Mouse (Mus musculus): ENCODE measurements around the gene Ewsr1.

Ewsr1 gene

DNA sequence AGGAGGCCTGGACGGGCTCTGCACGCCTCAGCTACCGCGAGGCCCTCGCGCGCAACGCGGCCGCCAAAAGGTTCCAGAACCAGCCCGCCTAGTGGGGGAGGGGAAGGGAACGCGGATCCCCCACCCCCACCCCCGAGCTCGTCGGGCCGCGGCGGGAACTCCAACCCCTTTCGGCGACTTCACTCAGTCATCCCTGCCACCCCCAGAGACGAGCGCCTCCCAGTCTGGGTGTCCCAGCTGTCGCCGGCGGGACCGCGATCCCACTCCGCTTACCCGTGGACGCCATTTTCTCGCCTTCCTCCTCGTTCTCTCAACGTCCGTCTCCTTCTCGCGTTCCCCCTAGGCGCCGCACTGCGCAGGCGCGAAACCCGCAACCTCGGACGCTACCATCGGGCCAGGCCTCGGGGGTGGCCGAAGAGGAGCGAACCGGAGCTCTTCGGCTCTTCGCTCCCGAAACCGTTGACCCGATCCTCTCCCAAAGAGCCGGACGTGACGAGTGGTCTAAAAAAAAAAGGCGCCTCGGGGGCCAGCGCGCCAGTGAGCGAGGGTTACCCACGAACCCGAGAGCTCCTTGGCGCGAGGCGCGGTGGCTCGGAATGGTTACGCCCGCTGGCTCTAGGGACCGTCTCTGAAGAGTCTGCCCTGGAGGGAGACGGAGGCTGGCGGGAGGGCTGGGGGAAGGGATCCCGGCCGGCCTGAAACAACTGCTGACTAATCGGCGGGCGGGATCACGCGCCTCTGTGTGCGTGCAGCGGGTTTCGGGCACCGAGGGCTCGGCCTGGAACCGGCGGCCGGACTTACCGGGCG, at the start of gene Ewsr1, which contains the start of gene Rhbdd3:
TSS of gene Ewsr1 (minus strand) at position 531 of the 807 bp plus-strand sequence.
TSS of gene Rhbdd3 (plus strand) at position 191 of the 807 bp plus-strand sequence.
- DNase-seq (ENCODE audit: low spot score) = peak; percentile 96

DNA sequence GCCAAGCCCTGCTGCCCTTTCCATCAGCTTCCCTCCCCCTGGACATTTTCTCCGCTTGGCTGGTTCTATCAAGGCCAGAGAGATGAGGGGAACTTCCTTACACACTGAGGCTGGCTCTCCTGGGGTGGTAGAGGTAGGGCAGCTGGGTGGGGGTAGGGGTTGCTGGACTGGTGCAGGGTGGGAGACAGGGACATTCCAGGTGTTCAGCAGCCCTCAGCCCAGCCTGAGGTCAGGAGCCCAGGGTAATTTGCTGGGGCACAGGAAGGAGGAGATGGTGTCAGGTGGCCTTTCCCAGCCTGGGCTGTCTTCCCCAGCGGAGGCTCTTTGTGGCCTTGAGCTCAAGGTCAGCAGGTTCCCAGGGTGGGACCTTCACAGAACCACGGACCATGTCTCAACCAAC, 46.5 kb upstream of the Ewsr1 start:
- no peak for DNase-seq (ENCODE audit: low spot score)

DNA sequence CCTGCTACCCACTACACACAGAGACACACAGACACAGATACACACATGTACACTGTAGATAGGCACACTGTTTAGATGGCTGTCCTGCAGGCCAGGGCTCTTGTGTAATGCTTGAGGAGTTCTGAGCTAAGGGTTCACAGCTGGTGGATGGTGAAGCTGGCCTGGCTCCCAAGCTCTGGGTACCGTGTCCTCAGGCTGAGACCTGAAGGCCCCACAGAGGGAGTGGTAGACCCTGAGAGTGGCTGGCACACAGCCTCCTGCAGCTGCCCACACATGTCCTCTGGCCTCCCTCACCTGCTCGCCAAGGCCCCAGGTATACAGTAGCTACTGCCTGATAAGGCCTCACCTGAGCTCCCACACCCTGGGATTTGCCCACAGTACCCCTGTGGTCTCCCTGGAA, 42.9 kb upstream of the Ewsr1 start:
- DNase-seq (ENCODE audit: low spot score) = no peak

DNA sequence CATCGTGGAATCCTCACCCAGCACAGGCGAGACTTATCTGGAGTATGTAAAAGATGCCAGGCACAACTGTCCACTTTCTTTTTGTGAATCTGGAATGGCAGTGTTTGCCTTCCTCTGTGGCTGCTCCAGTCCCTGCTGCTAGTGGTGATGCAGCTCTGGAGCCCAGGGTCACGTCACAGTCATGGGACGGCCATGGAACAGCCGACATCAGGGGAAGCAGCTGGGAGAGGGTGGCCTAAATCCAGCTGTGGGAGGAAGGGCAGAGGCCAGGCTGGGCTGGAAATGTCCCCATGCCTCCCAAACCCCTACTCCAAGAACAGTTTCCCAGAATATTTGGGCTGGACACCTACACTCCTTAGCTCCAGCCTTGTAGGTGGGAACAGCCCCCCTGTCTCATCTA, 42.2 kb upstream of the Ewsr1 start:
- no peak for DNase-seq (ENCODE audit: low spot score)

DNA sequence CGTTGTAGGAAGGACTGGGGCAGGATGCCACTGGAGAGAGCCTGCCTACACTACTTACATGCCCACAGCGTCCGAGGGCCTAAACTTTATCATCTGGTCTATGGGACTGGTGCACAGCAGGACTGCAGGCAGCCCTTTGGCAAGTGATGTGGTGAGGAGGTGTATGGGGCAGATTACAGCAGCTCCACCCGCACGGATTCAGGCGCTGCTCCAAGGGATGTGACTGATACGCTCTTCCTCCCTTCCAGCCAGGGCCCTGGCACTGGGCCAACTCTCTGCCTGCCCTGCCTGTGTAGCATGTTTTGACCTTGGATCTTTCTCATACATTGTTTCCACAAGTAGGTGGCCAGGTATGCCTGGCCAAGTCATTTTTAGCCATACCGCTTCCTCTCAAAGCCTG, 41.6 kb upstream of the Ewsr1 start:
- peak; percentile 56 for DNase-seq (ENCODE audit: low spot score)

DNA sequence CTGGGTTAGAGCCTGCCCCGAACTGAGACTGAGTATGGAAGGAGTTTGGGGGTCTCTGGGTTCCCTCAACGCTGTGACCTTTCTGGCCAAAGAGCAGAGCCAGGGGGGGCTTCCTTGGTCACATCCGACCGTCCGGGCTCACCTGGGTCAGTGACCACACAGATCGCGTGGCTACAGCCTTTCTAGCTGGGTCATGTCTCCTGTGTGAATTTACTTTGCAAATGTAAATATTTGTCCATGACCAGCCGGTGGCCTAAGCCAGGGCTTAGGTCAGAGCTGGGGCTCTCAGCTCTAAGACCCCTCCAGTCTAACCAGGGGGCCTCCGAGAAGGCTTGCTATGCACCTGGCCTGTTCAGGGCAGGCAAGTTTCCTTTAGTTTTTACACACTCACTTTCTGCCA, 40.3 kb upstream of the Ewsr1 start:
- no peak for DNase-seq (ENCODE audit: low spot score)

DNA sequence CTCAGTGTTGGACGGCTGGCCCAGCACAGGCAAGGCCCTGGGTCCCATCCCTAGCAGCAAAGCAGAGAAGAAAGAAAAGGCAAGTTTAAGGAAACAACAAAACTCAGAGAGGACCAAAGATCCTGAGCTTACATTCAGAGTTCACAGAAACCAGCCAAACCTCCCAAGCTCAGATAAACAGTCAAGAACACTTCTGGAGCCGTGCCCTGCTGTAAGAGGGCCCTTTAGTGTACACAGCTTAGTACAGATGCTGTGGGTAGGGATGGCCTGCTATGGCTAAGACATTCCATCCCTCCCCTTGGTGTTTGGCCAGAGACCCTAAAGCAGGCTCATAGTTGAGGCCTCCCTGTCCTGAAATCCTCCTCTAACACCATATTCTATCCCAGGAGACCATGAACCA, 39.6 kb upstream of the Ewsr1 start:
- DNase-seq (ENCODE audit: low spot score) = peak; percentile 77

DNA sequence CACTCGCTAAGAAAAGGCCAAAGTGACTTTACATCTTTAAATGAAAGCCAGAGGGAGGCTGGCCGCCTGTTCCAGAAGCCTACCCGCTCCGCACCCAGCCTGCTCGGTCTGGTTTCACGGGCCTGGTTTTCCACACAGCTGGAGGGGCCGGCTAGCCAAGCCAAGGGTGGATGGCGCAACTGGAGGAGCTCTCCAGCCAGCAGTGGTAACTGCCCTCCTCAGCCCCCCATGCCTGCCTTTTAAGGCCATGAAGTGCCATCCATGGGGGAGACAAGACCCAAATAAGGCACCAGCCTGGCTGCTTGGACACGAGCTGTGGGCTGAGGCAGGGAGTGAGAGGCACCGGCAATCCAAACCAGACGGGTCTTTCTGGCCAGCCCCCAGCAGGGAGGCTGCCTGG, 36.8 kb upstream of the Ewsr1 start:
- peak; percentile 81 for DNase-seq (ENCODE audit: low spot score)

DNA sequence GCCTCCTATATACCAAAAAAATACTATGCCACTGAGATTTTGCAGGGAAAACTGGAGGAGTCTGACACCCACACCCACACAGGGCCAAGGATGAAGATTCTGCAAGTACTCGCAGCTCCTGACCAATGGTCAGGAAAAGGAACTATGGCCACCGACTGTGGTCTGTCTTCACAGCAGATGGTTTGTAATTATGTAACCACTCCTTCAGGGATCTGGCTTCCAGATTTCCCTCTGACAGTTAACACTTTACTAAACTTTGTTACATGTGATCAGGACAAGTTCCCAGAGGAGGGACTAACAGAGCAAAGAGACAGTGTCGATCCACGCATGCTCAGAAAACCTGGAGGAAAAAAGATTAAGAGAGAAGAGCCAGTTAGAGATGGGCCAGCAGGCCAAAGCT, 33.7 kb upstream of the Ewsr1 start:
- no peak for DNase-seq (ENCODE audit: low spot score)

DNA sequence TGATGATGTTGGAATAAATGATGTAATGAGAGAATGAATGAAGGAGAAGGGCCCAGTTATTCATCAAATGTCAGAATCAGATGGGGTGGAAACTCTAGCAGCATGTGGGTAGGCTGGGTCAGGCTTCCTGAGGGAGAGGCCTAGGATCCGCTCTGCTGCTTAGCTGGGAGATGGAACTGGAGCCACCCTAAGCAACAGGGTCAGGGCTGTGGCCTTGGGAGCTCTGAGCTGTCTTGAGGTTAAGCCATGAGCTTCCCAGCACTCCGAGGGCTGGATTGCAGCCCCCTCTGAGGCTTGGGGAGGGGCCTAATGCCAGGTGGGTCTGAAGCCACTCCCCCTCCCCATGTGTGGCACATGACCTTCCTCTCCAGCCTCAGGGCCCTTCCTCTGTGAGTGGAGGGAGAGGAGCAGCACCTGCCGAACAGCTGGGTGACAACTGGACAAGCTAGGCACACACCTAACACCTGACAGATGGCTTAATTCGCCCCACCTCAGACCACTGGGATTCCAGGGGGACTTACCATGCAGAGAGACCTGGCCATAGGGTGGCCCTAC, 31.1 kb upstream of the Ewsr1 start:
- DNase-seq (ENCODE audit: low spot score) = no peak

DNA sequence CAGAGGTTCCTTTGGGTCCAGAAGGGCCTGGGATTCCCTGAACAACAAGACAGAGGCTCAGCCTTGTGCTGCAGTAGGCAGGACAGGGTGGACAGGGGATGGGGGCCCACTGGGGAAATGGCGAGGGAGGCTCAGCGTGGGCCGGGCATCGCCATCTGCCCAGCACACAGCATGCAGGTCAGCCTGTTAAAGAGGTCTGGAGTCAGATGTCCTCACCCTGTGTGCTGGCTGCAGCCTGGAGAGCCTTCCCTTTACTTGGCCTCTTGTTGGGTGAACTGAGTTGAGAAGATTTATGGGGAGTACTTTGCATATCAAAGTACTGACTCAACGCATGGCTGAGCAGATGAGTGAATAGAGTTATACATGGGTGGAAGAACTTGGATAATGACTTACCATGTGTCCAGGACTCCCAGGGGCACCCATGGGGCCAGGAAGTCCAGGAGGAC, 30.0 kb upstream of the Ewsr1 start:
- DNase-seq (ENCODE audit: low spot score) = no peak

DNA sequence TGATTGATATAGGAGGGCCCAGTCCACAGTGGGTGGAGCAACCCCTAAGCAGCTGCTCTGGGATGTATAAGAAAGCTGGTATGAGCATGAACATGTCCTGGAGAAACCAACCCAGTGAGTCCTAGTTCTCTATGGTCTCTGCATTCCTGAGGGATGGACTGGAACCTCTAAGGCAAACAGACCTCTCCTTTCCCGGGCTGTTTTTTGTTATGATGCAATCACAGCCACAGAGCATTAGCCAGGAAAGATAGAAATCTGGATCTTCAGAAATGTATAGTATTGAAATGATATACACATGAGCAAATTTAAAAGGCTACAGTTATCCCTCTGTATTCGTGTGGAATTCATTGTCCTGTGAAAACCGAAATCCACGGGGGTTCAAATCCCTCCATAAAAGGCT, 26.6 kb upstream of the Ewsr1 start:
- DNase-seq (ENCODE audit: low spot score) = no peak

DNA sequence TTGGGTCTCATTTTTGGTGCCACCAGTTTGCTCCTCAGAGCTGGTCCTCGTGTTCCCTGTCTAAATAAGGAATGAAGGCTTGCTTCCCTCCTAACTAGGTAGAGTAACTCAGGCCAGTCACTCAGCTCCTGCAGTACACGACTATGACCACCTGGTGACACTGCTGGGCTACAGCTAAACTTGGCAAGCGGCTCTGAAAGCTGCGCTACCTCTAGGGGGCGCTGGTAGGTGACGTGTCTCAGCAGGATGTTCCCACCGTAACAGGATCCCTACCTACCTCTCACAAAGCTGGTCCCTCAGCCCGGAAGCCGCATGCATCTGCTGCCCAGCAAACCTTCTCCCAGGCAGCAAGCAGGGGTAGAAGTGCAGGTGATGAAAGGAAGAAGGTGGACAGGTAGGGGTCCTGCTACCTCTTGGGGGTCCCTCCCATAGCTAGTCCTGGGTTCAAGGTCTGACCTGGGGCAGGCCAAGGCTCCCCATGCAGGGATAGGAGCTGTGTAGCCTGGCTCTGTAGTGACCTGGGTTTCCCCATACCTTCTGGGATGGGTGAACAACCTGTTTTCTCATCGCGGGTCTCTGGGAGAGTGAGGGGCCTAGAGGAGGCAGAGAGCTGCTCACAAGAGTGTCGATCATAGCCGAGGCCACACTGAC, 16.0 kb upstream of the Ewsr1 start:
- DNase-seq (ENCODE audit: low spot score) = peak; percentile 89

DNA sequence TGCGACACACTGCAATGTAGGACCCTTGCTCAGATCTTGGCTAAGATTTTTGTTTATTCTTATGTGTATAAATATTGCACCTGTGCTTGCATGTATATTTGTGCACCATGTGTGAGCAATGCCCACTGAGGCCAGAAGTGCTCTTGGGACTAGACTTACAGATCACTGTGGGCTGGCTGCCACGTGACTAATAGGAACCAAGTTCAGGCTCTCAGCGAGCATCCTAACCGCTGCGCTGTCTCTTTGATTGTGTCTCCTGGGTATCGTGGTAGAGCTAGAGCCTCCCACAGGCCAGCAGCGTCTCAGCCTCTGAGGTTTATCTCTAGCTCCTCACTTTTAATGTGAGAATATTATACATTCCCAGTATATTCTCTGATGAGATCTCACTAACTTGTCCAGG, 14.6 kb upstream of the Ewsr1 start:
- DNase-seq (ENCODE audit: low spot score) = no peak

DNA sequence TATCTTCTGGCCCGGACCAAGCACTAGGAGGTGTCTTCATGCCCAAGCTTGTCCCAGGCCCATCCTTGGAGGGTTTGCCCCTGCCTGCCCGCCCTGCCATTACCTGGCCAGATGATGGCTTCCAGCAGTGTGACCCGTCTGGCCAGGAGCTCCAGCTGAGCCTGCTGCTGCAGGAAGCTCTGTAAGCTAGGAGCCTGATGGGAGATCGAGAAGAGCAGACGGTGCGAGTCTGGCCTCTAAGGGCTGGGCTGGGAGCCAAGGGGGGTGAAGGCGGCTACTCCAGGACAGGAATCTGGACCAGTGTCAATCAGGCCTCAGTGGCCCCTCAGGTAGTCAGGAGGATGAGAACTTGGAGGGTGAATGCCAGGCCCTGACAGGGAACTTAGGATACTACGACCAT, 10.4 kb upstream of the Ewsr1 start:
- no peak for DNase-seq (ENCODE audit: low spot score)

DNA sequence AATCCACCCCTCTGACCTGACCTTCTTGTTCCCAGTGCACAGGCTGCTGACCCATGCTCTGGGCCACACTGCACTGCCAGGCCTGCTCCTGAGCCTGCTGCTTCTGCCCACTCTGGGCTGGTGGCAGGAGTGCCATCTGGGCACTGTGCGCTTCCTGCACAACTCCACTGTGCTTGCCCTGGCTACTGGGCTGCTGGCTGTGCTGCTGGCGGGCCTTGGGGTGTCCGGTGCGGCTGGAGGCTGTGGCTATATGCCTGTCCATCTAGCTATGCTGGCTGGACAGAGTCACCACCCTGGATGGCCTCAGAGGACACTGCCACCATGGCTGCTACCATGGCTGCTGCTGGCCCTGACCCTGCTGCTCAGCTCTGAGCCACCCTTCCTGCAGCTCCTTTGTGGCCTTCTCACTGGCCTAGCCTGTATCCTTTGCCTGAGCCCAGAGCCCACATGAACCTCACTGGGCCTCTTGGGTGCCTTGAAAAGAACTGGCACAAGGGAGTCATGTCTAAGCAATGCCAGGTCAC, 5.0 kb upstream of the Ewsr1 start:
- DNase-seq (ENCODE audit: low spot score) = no peak

DNA sequence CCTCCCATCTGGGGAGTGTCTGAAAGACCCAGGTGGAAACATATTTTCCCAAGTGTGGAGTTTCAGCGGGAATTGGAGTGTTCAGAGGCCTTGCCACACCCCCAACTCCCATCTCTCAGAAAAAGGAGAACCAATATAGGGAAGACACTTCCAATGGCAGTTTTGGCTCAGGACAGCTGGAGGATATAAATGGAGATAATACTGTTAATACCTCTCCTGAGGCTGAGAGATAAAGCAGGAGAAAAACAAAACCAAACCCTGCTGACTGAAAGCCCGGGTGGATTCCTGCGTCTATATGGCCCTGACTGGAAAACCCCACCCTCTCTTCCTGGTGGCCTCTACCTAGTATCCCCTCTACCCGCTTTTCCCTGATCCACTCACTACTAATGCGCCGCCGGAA, 3.3 kb upstream of the Ewsr1 start:
- no peak for DNase-seq (ENCODE audit: low spot score)

DNA sequence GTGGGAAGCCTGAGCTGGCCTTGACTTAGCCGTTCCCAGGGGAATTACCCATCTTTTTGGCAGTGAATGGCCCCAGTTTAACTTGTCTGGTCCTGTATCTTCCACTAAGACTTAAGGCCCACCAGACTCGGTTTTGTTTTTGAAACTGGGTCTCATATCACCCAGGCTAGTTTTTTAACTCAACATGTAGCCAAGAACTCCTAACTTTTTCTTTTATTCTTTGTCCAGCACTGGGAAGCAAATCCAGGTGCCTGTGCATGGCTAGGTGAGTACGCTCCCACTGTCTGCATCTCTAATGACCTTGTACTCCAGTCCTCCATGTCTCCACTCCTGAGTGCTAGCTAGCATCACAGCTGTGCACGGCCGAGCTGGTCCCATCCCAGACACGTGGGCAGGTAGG, 2.6 kb upstream of the Ewsr1 start:
- DNase-seq (ENCODE audit: low spot score) = no peak

DNA sequence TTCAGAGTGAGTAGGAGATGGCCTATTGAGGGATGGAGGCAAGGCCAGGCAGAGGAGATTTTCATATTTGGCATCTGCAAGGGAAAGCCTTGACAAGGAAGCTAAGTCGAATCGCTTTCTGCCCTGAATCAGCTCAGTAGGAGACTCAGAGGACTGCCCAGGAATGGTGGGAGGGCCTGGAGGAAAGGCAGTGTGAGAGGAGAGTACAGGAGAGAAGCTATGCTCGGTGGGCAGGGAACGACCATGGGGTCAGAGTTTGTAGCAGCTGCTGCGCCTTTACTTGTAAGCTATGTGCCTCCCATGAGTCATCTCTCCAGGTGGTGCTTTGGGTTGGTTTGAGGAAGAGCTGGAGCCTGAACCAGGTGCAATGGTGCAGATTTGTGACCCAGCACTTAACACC, 1.7 kb upstream of the Ewsr1 start:
- DNase-seq (ENCODE audit: low spot score) = no peak

DNA sequence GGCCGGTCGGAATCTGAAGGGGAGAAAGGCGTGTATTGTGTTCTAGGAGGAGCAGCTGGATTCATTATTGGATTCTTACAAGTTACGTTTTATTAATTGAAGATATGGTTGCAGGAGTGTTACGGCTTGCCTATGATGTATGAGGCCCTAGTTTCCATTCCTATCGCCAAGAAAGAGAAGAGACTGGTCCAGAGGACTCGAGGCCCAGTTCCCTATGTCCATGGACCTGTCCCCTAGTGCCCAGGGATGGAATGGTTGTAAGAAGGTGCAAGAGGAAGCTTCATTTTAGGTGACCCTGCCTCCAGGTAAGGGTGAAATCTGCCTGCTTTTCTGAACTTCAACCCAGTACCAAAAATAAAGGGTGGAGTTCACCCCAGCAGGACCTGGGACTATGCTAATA, 1.2 kb upstream of the Ewsr1 start:
- DNase-seq (ENCODE audit: low spot score) = no peak

DNA sequence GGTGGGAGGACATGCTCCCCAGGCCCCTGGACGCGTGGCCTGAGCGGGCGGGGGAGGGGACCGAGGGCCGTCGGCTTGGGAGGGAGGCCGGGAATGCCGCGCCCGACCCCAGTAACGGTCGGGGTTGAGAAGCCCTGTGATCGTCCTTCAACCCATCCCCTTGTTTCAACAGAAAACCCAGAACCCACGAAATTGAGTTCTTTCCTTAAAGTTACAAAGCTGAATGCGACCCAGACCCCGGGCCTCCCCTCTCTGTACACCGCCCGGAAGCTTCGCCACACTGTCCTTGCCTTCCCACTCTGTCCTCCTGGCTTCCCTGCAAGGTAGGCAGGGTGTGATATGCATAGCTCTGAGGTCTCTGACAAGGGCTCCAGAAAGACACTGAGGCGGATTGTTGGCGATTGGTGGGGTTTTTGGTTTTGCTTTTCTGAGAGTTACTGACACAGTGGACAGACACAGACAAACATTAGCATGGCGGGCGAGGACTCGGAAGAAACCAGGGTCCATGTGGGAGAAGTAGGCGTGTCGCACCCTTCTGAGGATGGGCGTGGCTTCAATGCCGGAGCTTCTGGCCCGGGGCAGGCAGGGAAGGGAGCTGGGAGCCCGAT, 614 bp upstream of the Ewsr1 start:
- peak; percentile 88 for DNase-seq (ENCODE audit: low spot score)

DNA sequence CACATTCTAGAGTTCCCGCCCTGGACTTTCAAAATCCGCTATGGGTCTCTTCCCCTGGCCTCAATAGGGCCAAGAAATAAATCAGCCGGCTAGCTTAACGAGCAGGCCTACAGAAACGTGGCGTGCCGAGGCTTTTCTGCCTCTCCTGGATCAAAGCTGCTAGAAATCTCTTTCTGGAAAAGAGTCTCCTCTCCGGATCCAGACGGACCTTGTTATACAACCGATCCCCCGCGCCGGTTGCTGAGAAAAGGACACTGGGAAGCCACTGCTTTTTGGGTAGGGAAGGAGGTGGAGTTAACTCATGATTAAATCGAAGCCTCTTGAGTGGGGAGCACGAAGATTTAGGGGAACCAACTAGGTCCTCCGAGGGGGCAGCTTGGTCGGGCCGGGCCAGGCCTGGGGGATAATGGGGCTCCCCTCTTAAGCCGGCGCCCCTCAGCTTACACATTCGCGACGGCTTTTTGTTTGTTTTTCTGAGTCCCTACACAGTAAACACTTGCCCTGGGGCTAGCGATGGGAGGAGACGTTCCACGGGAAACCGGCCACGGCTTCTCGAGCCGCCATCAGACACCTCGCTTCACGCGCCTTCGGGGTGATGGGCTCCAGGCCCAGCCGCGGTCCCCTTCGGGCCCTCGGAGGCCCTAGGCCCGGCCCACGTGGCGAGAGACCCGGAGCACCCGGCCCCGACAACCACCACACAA, 881 bp downstream of the Ewsr1 start:
- peak; percentile 42 for DNase-seq (ENCODE audit: low spot score)
